20 mouse cellular contexts compared by ENCODE assay signal in genomic region chr17:16089619-16090280, GRCm38 (mm10).
DNase-seq lines count a peak whose midpoint lies in the region; ATAC-seq and TF ChIP-seq lines count a peak whose summit lies in the region.
"Had no signal": no experiment of that assay in that cellular context is flagged by ENCODE, and none has a peak within 500 bp of the region (broad histone marks: within the 10 kb centered on the region; RNA-seq: fewer than 3 reads in every experiment).

No protein-coding gene starts in this region.

- no peak overlapping the region for H3K4me3 ChIP-seq in forebrain, postnatal 0 days (ENCODE audit: low read depth, low read length)
- H3K4me3 ChIP-seq in midbrain, embryonic 12.5 days, result no peak overlapping the region
- no peak overlapping the region for H3K4me3 ChIP-seq in heart, embryonic 11.5 days (ENCODE audit: low read depth, low read length)
- H3K4me3 ChIP-seq: erythroblast, embryonic 14.5 days; gastrocnemius, adult 2 months; layer of hippocampus, adult 2 months; liver, embryonic 12.5 days had no signal

- H3K27ac ChIP-seq in forebrain, postnatal 0 days (ENCODE audit: low read depth, low read length), result no peak overlapping the region
- peak overlapping the region; percentile 86 for H3K27ac ChIP-seq in midbrain, embryonic 12.5 days (replicated peaks)
- H3K27ac ChIP-seq in heart, embryonic 11.5 days (ENCODE audit: low read depth, low read length), result no peak overlapping the region
- H3K27ac ChIP-seq: gastrocnemius, adult 2 months; layer of hippocampus, adult 2 months; liver, embryonic 12.5 days had no signal

- H3K9ac ChIP-seq in forebrain, postnatal 0 days, result no peak overlapping the region
- H3K9ac ChIP-seq in midbrain, embryonic 12.5 days (replicated peaks), result no peak overlapping the region
- H3K9ac ChIP-seq in heart, embryonic 11.5 days (ENCODE audit: low read depth, low read length), result no peak overlapping the region
- H3K9ac ChIP-seq: liver, embryonic 12.5 days; lung, embryonic 14.5 days had no signal

- DNase-seq in adrenal gland, adult 2 months, result peak; percentile 56
- DNase-seq in adrenal gland, postnatal 25 days, result no peak
- peak; percentile 11 for DNase-seq in adrenal gland, postnatal 14 days
- no peak for DNase-seq in forebrain, postnatal 0 days
- no peak for DNase-seq in cerebellum, adult 8-10 months
- DNase-seq in ovary, postnatal 36 days (ENCODE audit: low spot score), result no peak
- DNase-seq: cerebellum, adult 11-12 months; cerebellum, postnatal 36 days; gastrocnemius, adult 2 months; heart, postnatal 4 days; kidney, postnatal 10 days; lung, embryonic 14.5 days; lung, postnatal 4 days had no signal

- WGBS in forebrain, postnatal 0 days, result 41% methylated on average over 8 of the region's 8 CpGs
- 65% methylated on average over 8 of the region's 8 CpGs for WGBS in midbrain, embryonic 12.5 days
- 79% methylated on average over 8 of the region's 8 CpGs for WGBS in heart, embryonic 11.5 days (ENCODE audit: insufficient replicate concordance)

- H3K27me3 ChIP-seq in forebrain, postnatal 0 days (ENCODE audit: insufficient read depth, low read length), result no peaks in the 10 kb centered on the region
- H3K27me3 ChIP-seq in midbrain, embryonic 12.5 days, result no peaks in the 10 kb centered on the region
- H3K27me3 ChIP-seq in heart, embryonic 11.5 days (ENCODE audit: control insufficient read depth, insufficient read depth, low read length), result no peaks in the 10 kb centered on the region
- H3K27me3 ChIP-seq: CH12.LX; liver, embryonic 12.5 days had no signal

- no peaks in the 10 kb centered on the region for H3K36me3 ChIP-seq in forebrain, postnatal 0 days (ENCODE audit: insufficient read depth)
- H3K36me3 ChIP-seq in midbrain, embryonic 12.5 days, result no peaks in the 10 kb centered on the region
- no peaks in the 10 kb centered on the region for H3K36me3 ChIP-seq in heart, embryonic 11.5 days (ENCODE audit: control insufficient read depth, insufficient read depth, low read length)
- H3K36me3 ChIP-seq: liver, embryonic 12.5 days had no signal

- no peak for TF ChIP-seq CTCF in forebrain, postnatal 0 days (IDR thresholded peaks at IDR 0.05; ENCODE audit: low read depth)

- H3K4me2 ChIP-seq in forebrain, postnatal 0 days (ENCODE audit: low read depth), result no peak overlapping the region
- H3K4me2 ChIP-seq in midbrain, embryonic 12.5 days (replicated peaks), result no peak overlapping the region
- H3K4me2 ChIP-seq in heart, embryonic 11.5 days, result no peak overlapping the region
- H3K4me2 ChIP-seq: liver, embryonic 12.5 days; lung, embryonic 14.5 days had no signal

- no peaks in the 10 kb centered on the region for H3K9me3 ChIP-seq in forebrain, postnatal 0 days (ENCODE audit: low read length)
- no peaks in the 10 kb centered on the region for H3K9me3 ChIP-seq in midbrain, embryonic 12.5 days
- H3K9me3 ChIP-seq in heart, embryonic 11.5 days (replicated peaks; ENCODE audit: control insufficient read depth, low read length), result no peaks in the 10 kb centered on the region
- H3K9me3 ChIP-seq: liver, embryonic 12.5 days had no signal

- peak; percentile 42; the same call in 1 of the 2 replicates for ATAC-seq in forebrain, postnatal 0 days
- ATAC-seq in midbrain, embryonic 12.5 days (ENCODE audit: low FRiP score, low read depth), result peak; percentile 81
- no peak for ATAC-seq in heart, embryonic 11.5 days (replicated peaks; ENCODE audit: insufficient number of reproducible peaks, low FRiP score, low TSS enrichment)
- ATAC-seq: intestine, postnatal 0 days; liver, embryonic 12.5 days had no signal

- H3K4me1 ChIP-seq in forebrain, postnatal 0 days (ENCODE audit: insufficient read depth), result no peaks in the 10 kb centered on the region
- H3K4me1 ChIP-seq in midbrain, embryonic 12.5 days, result peaks cover 11% of the 10 kb centered on the region; the same call in 1 of the 2 replicates
- H3K4me1 ChIP-seq in heart, embryonic 11.5 days (ENCODE audit: control insufficient read depth, insufficient read depth, low read length), result no peaks in the 10 kb centered on the region
- H3K4me1 ChIP-seq: liver, embryonic 12.5 days had no signal

Comparison
In these comparisons a context has a peak if more than half of its experiments do, and no peak if none do; other contexts are left out.
1. DNase-seq: peak in adrenal gland, adult 2 months (single experiment) and adrenal gland, postnatal 14 days (single experiment); none in adrenal gland, postnatal 25 days (single experiment), forebrain, postnatal 0 days (single experiment), cerebellum, adult 8-10 months (single experiment) and ovary, postnatal 36 days (single experiment).